Mouse (Mus musculus): Measurements from ENCODE around the gene Kmt2a.

The Kmt2a gene

GRCm38 (mm10) chr9:44879694-44880271 lies 1.3 kb downstream of the Kmt2a start:
- DNase-seq (ENCODE audit: low spot score): no peak

GRCm38 (mm10) chr9:44878776-44879500 lies 2.2 kb downstream of the Kmt2a start:
- DNase-seq (ENCODE audit: low spot score): no peak

- DNase-seq (ENCODE audit: low spot score): no peak
These were observed 3.4 kb downstream of the Kmt2a start for GRCm38 (mm10) chr9:44877686-44878085.

- no peak for DNase-seq (ENCODE audit: low spot score)
These were observed 5.6 kb downstream of the Kmt2a start for GRCm38 (mm10) chr9:44875476-44875875.

GRCm38 (mm10) chr9:44874198-44874597 lies 6.9 kb downstream of the Kmt2a start:
- no peak for DNase-seq (ENCODE audit: low spot score)

- DNase-seq (ENCODE audit: low spot score): no peak
These were observed 7.4 kb downstream of the Kmt2a start for GRCm38 (mm10) chr9:44873665-44874064.

- no peak for DNase-seq (ENCODE audit: low spot score)
These were observed 12.6 kb downstream of the Kmt2a start for GRCm38 (mm10) chr9:44868336-44869094.

- no peak for DNase-seq (ENCODE audit: low spot score)
These were observed 13.4 kb downstream of the Kmt2a start for GRCm38 (mm10) chr9:44867664-44868063.

- no peak for DNase-seq (ENCODE audit: low spot score)
These were observed 14.4 kb downstream of the Kmt2a start for GRCm38 (mm10) chr9:44866501-44867240.

GRCm38 (mm10) chr9:44861121-44861520 lies 20.0 kb downstream of the Kmt2a start:
- DNase-seq (ENCODE audit: low spot score): no peak

GRCm38 (mm10) chr9:44858657-44859056 lies 22.4 kb downstream of the Kmt2a start:
- no peak for DNase-seq (ENCODE audit: low spot score)

GRCm38 (mm10) chr9:44857405-44857992 lies 23.6 kb downstream of the Kmt2a start:
- no peak for DNase-seq (ENCODE audit: low spot score)

GRCm38 (mm10) chr9:44855153-44855552 lies 25.9 kb downstream of the Kmt2a start:
- no peak for DNase-seq (ENCODE audit: low spot score)

GRCm38 (mm10) chr9:44847446-44847845 lies 33.6 kb downstream of the Kmt2a start:
- no peak for DNase-seq (ENCODE audit: low spot score)

GRCm38 (mm10) chr9:44841241-44841640 lies 39.9 kb downstream of the Kmt2a start:
- peak; percentile 18 for DNase-seq (ENCODE audit: low spot score)

- peak; percentile 82 for DNase-seq (ENCODE audit: low spot score)
These were observed 44.7 kb downstream of the Kmt2a start for GRCm38 (mm10) chr9:44836439-44836838.

GRCm38 (mm10) chr9:44832356-44832755 lies 48.7 kb downstream of the Kmt2a start:
- DNase-seq (ENCODE audit: low spot score): peak; percentile 5

- DNase-seq (ENCODE audit: low spot score): no peak
These were observed 50.6 kb downstream of the Kmt2a start for GRCm38 (mm10) chr9:44830506-44830905.

- DNase-seq (ENCODE audit: low spot score): no peak
These were observed 52.2 kb downstream of the Kmt2a start for GRCm38 (mm10) chr9:44828944-44829343.

GRCm38 (mm10) chr9:44826660-44827059 lies 54.4 kb downstream of the Kmt2a start:
- DNase-seq (ENCODE audit: low spot score): no peak

- no peak for DNase-seq (ENCODE audit: low spot score)
These were observed 60.9 kb downstream of the Kmt2a start for GRCm38 (mm10) chr9:44819920-44820827.

Measured in adipocyte (in vitro differentiated cells).